Mouse (Mus musculus) v-Abl transformed pro-B cells (cell line): ENCODE data around the gene Lmtk2.

ENCODE experiments used
- in situ Hi-C, 2 experiments: fragments of 400-800 bp; cut with MboI; formaldehyde crosslinking; loops; one replicate each; pipeline ENCODE4 v1.15.1; 2025; ENCODE audit not compliant: unreplicated experiment in 2 of 2

Gene Lmtk2

DNA sequence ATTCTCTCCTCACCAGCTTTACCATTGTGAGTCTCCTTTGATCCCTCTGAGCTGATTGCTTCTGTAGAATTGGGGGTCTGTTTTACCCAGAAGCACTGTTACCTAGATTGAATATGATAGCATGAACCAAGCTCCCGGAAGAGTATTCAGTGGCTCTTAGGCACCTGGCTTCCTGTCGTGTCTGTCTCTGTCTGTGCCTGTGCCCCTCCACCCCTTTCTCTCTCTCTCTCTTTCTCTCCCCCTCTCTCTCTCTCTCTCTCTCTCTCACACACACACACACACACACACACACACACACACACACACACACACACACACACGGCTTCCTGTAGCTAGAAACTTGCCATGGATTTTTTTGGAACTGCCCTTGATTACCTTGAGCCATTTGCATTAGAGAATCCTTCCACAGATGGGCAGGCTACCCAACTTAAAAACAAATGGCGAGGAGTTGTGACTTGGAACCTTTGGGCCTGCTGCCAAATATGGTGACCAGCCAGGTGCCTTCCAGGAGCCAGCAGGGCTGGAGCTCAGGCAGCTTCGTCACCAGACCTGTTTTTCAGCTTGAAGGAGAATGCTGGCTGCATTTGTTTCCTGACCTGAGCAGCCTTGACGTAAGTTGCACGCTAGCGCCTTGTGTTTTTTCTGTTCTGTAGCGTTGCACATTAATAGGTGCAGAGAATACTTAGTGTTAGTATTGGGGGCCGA, 62.7 kb downstream of the Lmtk2 start:
- in situ Hi-C loops: no loop called here

DNA sequence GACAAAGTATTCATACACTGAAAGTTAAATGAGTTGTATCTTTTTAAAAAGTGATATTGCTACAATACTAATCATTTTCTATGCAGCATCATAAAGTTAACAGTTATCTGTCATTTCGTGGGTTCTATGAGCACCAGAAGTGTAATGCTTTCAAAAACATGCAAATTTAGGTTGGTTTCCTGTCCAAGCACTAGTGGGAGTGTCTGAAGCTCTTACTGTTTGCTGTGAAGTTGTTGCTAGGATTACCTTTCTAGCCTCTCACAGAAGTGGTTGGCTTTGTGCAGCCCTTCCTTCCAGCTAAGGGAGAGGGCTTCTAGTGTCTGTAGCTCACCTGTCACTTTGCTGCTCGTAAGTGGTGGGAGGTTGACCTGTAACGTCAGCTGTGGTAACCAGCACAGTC, 65.5 kb downstream of the Lmtk2 start:
- in situ Hi-C loops: no loop called here

DNA sequence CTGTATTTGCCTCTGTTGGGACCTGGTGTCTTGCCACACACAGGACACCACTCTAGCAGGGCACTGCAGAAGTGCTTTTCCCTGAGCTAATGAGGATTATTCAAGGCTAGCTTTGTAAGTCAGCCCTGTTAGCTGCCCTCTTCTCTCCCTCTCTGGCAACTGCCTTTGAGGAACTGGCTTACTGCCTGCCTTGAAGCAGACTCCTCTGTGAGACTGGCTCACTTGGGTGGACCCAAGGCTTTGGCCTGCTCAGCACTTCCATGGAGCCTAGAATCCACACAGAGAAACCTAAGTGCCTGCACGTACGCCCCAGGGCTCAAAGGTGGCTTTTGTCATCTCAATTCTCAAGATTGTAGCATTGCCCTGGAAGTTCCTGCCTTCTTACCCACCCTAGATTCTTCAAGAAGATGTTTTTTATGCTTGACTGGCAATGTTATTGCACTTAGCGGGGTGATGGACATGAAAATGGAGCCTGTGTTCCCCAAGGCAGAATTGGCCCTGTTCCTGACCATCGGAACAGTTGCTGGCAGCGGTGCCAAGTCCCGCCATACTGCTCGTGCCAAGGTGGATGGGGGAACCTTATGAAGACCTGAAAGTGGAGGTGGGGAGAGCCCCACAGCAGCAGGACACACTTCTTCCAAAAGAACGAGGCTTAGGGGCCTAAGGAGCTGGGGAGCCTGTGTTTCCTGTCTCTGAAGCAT, 69.2 kb downstream of the Lmtk2 start:
- in situ Hi-C loops: no loop called here

DNA sequence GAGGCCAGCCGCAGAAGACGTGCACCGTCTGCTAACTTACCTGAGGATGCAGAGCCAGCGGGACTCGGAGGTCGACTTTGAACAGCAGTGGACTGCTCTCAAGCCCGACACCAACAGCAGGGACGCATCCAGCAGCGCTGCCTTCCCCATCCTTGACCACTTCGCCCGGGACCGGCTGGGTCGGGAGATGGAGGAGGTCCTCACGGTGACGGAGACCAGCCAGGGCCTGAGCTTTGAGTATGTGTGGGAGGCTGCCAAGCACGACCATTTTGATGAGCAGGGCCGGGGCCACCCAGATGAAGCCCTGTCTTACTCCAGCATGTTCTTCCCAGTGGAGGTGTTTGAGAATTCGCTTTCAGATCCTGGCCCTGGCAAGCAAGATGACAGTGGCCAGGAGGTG, 73.4 kb downstream of the Lmtk2 start:
- in situ Hi-C loops: no loop called here

DNA sequence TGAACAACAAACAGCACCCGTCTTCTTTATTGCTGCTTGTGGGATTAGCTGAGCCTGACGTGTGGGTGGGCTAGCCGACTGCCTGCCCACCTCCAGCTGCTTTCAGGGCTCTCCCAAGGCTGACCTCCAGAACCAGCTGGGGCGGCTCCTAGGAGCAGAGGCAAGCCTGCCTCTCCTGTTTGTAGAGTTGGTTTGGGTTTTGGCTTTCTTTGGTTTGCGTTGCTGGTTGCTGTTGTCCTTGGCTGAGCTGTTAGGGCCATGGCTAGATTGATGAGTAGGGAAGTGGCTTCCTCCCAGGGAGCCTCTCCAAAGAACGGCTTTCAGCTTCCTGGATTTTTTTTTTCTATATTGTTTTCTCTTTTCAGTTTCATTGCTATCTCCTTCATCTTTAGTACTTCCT, 78.0 kb downstream of the Lmtk2 start:
- in situ Hi-C loops: loop anchor here in 1 of 2 experiments (25.0 kb wide), 1 partner anchor 1266 kb away; the partner anchor contains the start of gene Actb

DNA sequence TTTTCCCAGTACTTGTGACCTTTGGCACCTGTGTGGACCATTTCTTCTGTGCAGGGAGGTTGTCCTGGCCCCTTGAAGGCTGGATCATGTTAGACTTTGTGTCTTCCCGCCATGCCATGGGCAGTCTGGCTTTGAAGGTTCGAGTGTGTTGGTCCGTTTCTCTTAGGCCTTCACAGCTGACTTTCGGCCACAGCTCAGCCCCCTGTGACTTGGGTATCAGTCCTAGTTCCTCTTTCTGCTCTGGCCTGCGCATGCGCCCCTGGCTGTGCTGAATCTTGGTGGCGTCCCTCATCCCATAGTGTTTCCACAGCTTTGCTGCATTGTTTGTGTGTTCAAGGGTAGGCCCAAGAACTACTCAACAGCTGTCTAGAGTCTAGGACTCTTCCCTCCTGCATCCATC, 81.0 kb downstream of the Lmtk2 start:
- in situ Hi-C loops: loop anchor here in 1 of 2 experiments (25.0 kb wide), 1 partner anchor 1269 kb away; the partner anchor contains the start of gene Actb

DNA sequence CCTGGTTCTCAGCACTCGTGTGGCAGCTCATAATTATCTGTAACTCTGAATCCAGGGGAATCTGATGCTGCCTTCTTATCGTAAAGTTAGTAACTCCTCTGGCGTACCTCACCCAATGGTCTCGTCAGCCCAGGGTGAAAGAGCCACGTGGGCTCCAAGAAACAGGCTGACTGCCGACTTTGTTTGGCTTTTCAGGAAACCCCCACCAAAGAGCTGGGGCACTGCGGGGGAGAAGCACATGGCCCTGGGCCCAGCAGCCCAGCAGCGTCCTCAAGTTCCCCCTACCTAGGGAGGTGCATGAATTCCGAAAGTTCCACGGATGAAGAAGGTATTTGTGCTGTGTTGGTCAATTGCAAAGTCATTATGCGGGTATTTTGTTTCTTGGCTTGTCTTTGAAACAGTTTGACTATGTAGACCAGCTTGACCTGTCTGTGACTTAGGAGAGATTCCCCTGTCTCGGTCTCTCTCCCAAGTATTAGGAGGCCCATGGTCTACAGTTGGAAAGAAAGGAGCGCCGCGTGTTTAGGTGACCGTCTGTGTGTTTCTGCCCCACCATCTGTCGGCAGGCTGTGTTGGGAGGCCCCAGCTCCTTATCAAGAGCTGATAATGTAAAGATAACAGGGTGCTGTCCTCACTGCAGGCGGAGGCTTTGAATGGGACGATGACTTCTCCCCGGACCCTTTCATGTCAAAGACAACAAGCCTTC, 82.5 kb downstream of the Lmtk2 start:
- in situ Hi-C loops: loop anchor here in 1 of 2 experiments (25.0 kb wide), 1 partner anchor 1270 kb away; the partner anchor contains the start of gene Actb

DNA sequence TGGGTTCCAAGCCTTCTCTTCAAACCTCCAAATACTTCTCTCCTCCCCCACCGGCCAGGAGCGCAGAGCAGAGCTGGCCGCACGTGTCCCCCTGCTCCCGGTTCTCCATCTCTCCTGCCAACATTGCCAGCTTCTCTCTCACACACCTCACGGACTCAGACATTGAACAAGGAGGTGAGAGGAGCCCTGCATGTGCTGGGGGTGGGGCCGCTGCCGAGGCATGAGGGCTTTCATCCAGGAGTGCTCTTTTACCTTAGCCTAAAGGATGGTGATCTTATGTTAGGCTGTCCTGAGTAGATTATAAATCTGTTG, 83.0 kb downstream of the Lmtk2 start:
- in situ Hi-C loops: loop anchor here in 1 of 2 experiments (25.0 kb wide), 1 partner anchor 1271 kb away; the partner anchor contains the start of gene Actb

DNA sequence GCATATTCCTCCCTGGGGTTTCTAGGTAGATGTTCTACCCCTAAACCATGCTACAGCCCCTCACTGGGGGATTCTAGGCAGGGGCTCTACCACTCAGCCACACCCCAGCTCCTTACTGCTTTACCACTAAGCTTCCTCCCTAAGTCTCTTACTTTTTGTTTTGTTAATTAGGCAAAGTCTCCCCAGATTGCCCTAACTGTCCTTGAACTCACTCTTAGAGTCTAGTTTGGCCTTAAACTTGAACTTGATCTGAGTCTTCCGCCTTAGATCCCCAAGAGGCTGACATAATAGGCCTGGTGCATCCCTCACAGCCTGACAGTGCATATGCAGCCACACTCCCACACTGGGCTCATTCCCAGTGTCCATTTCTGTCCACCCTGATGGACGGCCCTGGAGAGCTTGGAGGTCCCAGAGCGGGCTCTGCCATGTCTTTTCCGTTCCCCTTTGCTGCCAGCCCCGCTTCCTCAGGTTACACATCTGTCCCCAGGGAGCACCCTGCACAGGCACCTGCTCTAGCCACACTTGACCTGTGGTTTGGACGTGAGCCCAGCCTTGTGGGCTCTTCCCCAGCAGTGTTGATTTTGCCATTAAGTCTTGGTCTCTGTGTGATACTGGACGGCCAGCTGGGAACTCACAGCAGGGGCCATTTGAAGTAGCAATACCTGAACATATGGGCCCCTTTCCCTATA, 83.6 kb downstream of the Lmtk2 start:
- in situ Hi-C loops: loop anchor here in 1 of 2 experiments (25.0 kb wide), 1 partner anchor 1271 kb away; the partner anchor contains the start of gene Actb

DNA sequence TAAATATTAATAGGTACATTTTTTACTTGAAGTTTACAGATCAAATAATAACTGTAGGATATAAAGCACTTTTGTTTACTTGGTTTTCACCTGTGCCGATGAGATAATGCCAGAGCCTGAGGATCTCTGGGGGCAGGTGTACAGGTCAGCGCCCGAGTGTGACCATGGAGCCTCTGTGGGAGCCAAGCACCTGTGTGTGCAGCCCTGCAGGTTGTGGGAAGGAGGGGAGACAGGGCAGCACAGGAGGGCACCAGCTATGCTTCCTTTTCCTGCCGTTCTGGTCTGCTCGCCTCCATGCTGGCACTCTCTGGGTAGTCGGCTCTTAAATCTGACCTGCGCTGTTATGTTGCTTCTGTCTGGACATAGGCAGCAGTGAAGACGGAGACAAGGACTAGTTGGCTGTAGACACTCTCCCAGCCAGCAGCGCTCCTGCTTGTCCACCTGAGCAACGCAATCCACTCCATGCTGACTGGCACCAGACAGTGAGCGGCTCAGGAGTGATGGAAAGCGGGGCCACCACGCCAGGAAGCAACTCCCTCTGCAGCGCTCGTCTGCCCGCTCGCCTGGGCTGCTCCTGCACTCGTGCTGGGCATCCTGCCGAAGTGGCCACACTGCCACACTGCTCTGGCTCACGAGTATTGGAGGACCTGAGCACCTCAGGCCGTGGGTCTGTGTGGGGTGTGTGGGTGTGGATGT, 84.3 kb downstream of the Lmtk2 start:
- in situ Hi-C loops: loop anchor here in 1 of 2 experiments (25.0 kb wide), 1 partner anchor 1272 kb away; the partner anchor contains the start of gene Actb

DNA sequence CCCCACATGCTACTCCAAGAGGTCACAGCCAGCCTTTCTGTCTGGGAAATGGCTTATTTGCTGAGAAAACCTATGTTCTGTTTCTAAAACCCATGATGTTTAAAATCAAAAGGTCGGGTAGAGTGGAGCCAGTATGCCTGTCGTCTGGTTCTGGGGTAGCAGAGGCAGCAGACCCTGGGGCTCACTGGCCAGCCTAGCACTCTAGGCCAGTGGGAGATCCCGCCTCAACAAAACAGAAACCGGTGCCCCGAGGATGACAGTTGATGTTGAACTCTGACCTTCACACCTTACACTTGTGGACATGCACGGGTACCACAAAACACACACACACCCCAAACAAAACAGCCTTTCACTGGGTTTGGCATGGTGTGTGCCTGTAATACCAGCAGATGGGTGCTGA, 88.2 kb downstream of the Lmtk2 start:
- in situ Hi-C loops: loop anchor here in 1 of 2 experiments (25.0 kb wide), 1 partner anchor 1276 kb away; the partner anchor contains the start of gene Actb

DNA sequence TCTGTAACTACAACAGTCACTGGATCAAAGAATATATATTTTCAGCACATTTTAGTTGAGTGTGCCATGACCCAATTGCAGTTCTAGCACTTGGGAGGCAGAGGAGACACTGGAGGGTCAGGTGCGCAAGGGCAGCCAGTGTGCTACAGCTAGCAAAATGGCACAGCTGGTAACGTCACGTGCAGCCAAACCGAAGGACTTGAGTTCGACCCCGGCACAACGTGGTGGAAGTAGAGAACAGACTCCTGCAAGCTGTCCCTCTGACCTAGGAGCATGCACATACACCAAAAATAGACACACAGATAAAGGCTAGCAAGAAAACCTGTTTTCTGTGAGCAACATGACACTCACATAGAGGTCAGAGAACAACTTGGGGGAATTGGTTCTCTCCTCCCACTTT, 89.1 kb downstream of the Lmtk2 start:
- in situ Hi-C loops: loop anchor here in 1 of 2 experiments (25.0 kb wide), 1 partner anchor 1277 kb away; the partner anchor contains the start of gene Actb

DNA sequence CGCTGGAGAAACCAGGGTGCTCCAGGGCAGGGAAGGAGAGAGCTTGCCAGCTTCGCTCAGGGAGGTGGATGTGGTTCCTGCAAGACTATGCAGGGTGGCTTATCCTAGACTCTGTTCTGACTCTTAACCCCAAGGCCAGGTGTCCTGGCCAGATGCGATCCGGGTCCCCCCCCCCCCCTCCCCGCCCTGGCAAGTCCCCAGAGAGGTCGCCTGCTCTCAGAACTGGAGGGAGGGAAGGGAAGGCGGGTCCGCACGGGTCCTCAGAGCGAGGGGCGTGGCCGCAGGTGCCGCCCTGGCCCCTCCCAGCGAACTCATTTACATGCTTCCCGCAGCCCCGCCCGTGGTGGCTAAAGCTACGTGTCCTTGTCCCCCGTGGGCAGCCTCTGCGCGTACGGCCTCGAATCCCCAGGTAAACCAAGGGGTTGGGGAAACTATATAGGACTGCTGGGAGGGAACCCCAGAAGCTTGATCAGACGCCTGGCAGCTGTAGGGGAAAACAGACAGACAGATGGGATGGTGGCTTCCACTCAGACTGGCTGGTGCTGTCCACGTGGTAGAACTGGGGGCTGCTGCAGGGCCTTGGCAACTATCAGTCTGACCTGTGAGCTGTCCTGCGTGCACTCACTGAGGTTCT, 89.8 kb downstream of the Lmtk2 start, which contains the start of gene Bhlha15:
Gene Bhlha15, plus strand, starts transcription at position 337 of the 634 bp plus-strand sequence.
- in situ Hi-C loops: loop anchor here in 1 of 2 experiments (25.0 kb wide), 1 partner anchor 1278 kb away; the partner anchor contains the start of gene Actb

DNA sequence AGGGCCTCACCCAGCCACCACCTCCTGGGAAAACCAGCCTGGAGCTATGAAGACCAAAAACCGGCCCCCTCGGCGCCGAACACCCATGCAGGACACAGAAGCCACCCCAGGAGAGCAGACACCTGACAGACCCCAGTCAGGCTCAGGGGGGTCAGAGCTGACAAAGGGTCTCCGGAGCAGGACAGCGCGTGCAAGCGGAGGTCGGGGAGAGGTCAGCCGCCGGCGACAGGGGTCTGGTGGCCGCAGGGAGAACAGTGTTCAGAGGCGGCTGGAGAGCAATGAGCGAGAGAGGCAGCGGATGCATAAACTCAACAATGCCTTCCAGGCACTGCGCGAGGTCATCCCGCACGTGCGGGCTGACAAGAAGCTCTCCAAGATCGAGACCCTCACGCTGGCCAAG, 90.8 kb downstream of the Lmtk2 start:
- in situ Hi-C loops: loop anchor here in 1 of 2 experiments (25.0 kb wide), 1 partner anchor 1279 kb away; the partner anchor contains the start of gene Actb

DNA sequence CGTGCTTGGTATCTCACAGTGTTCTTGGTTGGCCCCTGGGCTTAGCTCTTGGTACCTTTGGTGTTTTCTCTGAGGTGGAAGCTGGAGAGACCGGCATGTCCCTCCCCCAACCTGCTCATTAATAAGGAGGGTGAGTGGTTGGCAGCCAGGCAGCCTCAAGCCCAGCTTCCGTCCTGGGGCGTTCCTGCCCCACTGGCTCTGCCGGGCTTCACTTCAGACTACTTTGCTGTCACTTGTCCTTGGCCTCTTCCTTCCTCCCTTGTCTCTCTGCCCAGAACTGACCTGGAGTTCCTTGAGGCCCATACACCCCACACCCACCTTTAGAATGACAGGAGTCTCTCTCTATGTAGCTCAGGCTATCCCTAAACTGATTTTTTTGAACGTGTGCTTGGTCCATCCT, 92.4 kb downstream of the Lmtk2 start:
- in situ Hi-C loops: loop anchor here in 1 of 2 experiments (25.0 kb wide), 1 partner anchor 1280 kb away; the partner anchor contains the start of gene Actb

DNA sequence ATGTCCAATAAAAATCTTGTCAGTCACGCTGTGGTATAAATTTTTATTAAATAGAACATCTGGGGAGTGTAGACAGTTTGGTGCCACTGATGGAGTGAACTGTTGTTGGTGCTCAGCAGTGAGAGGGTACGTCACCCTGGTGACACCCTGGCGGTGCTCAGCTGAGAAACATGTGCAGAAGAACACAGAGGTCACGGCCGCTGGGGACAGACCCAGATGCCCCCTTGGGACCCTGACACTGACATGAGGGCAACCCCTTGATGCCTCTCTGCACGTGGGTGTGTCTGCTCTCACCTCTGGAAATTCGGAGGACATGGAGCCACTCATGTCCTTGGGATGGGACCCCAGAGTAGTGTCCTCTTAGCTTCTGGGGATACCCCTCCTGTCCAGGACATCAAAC, 94.2 kb downstream of the Lmtk2 start:
- in situ Hi-C loops: loop anchor here in 1 of 2 experiments (25.0 kb wide), 1 partner anchor 1282 kb away; the partner anchor contains the start of gene Actb

DNA sequence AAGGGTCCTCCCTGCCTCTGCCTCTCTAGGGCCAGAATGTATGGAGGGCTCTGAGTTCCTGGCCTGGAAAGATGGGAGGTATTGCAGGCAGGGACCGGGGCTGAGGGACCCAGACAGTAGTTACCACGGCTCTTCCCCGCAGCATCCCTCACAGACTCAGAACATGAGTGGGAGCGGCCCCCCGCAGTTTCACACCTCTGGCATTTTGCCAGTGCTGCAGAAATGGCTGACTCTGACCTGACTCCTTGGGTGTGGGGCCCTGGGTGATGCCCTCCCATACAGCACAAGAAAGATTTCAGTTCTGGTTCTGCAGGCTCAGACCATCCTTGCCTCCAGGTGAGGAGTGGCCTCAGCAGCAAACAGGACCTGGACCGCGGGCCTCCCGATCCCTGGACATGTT, 95.3 kb downstream of the Lmtk2 start:
- in situ Hi-C loops: loop anchor here in 1 of 2 experiments (25.0 kb wide), 1 partner anchor 1283 kb away; the partner anchor contains the start of gene Actb

DNA sequence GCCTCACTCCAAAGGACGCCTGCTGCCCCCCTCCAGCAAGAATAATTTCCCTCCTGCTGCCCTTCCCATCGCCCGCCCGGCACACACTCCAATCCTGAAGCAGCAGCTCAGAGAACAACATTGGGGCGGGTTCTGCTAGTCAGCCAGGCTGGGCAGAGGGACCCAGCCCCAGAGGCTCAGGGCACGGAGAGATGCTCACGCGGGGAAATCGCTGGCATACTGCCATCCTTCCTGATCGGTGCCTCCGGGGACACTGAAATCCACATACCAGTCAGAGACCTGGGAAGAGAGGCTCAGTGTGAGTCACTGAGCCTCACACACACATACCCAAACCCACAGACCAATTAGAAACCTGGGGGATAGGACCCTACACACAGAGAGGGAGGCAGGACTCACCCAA, 100.4 kb downstream of the Lmtk2 start:
- in situ Hi-C loops: loop anchor here in 1 of 2 experiments (5.0 kb wide), 1 partner anchor 43 kb away; no protein-coding TSS in a partner anchor

DNA sequence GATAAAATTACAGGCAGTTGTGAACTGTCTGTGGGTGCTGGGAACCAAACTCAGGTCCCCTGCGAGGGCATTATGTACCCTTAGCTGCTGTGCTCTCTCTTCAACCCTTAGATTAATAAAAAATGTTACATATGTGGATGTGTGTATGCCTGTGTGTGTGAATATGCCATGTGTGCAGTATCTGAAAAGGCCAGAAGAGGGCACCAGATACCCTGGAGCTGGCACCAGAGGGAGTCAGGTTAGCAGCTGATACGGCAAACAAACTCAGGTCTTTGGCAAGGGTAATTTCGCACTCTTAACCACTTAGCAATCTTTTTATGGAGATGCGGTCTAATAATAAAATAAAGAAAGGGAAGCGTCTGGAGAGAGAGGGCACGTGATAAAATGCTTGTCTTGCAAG, 102.2 kb downstream of the Lmtk2 start:
- in situ Hi-C loops: loop anchor here in 1 of 2 experiments (5.0 kb wide), 1 partner anchor 45 kb away; no protein-coding TSS in a partner anchor
